Mouse (Mus musculus) liver, embryonic 14.5 days (tissue): Measurements from ENCODE around the gene Ubtfl1.

Experiments used
- CTCF ChIP-seq: IDR thresholded peaks from 2 replicates; pipeline ENCODE4 v1.5.1; 2016; ENCODE audit warnings: antibody characterized with exemption, low read depth, control low read depth
- EP300 ChIP-seq: IDR thresholded peaks from 2 replicates; pipeline ENCODE4 v1.6.1; 2016; ENCODE audit warnings: antibody characterized with exemption, low read depth

DNA sequence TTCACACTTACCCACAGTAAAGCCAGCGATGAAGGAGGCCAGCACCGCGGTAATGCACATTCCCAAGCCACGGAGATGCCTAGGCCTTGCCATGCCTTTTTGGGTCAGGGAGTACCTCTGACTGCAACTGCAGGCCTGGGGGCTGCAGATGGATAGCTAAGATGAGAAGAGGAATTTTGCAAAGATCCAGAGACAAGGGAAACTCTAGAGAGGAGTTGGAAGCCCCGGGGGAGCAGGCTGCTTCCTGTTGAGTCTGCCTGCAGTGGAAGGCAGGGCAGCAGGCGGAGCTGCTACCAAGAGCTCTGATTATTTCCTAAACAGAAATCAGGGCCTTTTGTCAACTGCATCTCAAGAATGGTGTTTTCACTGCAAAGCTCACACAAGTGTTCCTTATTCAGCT, 18.4 kb upstream of the Ubtfl1 start:
- TF ChIP-seq CTCF (no peak), EP300 (no peak)
